Mouse (Mus musculus) brain, embryonic 14.5 days (tissue): ENCODE measurements around the gene 2510009E07Rik. TPM values are rescaled to one million over a fixed set of nuclear protein-coding genes. Genes with fewer than 3 reads are reported as not detected.
A peak's percentile ranks its signal among the peaks of the same experiment; 100 is the strongest.

Experiments used
- DNase-seq: peaks from one replicate; pipeline ENCODE4 v3.0.0-alpha.2; 2011; ENCODE audit warnings: low read depth
- CTCF ChIP-seq: fragments of 200-500 bp; IDR thresholded peaks from 2 replicates; pipeline ENCODE4 v1.5.1; 2012; ENCODE audit warnings: inconsistent platforms, mild to moderate bottlenecking, moderate library complexity, borderline replicate concordance; ENCODE audit not compliant: insufficient read depth, insufficient read length; ENCODE audit errors: extremely low read depth
- POLR2A ChIP-seq: fragments of 200-500 bp; IDR thresholded peaks from 2 replicates; pipeline ENCODE4 v1.6.1; 2012; ENCODE audit warnings: mild to moderate bottlenecking, inconsistent platforms, borderline replicate concordance; ENCODE audit not compliant: poor library complexity, insufficient read depth, insufficient read length, severe bottlenecking; ENCODE audit errors: extremely low read depth
- polyA plus RNA-seq: library from polyadenylated mRNA; depleted of rRNA; stranded (reverse); fragments of >200 nt; gene quantifications from 2 replicates; pipeline ENCODE4 v1.2.3, GENCODE M21; 2012

Gene 2510009E07Rik
- polyA plus RNA-seq, 1 experiment: 57.0 TPM

DNA sequence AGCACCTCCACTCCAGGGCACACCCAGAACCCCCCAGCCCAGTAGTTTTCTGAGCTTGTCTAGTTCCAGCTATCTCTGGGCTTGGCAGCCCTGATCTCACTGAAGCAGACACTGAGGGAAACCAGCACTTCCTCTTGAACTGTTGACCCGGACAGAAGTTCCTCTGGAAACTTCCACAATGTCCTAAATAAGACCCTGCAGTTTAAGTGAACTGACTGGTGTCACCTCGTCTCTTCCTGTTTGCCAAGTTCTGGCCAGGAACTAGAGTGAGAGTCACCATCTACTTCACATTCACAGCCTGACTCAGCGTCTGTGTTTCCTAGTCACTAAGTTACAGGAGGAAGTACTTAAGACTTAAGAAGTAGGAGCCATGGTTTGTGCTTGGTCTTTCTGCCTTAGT is 52.5 kb downstream of the 2510009E07Rik start:
- TF ChIP-seq CTCF: no peak
- no peak for TF ChIP-seq POLR2A

GRCm38 (mm10) chr16:21640766-21641499 is 53.5 kb downstream of the 2510009E07Rik start:
- TF ChIP-seq CTCF (no peak), POLR2A (no peak)

More for the DNA sequence above, 52.5 kb downstream of the 2510009E07Rik start:
- no peak for DNase-seq

DNA sequence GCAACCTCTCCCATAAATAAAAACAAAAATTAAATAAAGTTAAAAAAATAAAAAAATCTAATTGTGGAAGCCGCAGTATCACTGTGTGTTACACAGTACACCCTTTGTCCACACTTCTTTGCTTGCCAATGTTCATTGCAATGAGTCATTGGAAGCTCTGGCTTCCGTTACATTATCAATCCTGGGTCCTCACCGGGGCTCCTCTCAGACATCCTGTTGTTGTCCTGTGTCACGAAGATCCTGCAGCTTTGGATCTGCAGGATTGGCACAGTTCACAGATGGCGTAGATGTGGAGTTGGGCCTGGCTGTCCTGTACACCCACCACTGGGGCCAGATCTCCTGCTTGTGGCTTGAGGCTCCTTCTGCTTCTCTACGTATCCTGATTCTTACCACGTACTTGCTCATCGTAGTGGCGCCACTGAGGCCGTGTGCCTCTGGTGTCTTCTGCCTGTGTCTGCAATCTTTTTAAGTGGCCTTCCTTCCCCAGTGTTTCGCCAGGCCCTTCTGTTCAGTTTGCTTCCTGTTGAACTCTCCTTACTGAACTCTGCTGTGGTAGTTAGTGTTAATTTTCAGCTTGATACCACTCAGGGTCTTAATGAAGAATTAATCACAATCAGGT is 57.2 kb downstream of the 2510009E07Rik start:
- no peak for TF ChIP-seq POLR2A
- no peak for TF ChIP-seq CTCF
- no peak for DNase-seq

More at GRCm38 (mm10) chr16:21640766-21641499, 53.5 kb downstream of the 2510009E07Rik start:
- DNase-seq: no peak

- no peak for DNase-seq
- TF ChIP-seq POLR2A (no peak), CTCF (no peak)
Observed at GRCm38 (mm10) chr16:21636156-21636853, 58.2 kb downstream of the 2510009E07Rik start.

DNA sequence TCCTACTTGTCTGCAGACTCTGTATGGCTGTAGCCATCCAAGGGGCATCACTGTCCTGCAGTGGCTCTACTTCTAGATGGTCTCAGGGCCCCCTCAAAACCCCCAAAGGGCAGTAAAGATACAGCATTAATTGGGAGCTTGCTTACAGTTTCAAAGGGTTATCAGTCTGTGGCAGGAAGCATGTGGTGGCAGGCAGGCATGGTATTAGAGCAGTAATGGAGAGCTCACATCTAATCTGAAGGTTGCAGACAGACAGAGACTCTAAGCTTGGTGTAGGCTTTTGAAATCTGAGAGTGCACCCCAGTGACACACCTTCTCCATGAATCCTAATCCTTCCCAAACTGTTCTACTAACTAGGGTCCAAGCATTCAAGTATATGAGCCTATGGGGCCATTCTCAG is 60.0 kb downstream of the 2510009E07Rik start:
- DNase-seq: no peak
- TF ChIP-seq POLR2A (no peak), CTCF (no peak)

DNA sequence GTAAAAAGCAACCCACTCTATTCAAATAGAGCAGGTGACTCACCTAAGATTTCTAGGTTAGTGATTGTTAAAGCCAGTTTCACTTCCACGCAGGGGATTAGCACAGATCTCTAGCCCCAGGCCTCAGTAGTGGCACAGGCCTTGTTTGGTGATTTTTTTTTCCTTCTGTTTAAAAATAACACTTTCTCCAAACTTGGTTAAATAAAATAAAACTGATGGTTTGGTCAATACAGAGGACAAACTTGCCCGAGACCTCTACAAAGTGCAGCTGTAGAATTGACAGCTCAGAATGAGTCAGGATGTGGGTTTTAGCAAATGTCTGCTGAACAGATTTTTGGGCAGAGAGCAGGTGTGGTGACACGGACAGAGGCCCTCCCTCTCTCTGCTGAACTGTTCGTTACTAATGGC is 62.6 kb downstream of the 2510009E07Rik start:
- DNase-seq: no peak
- TF ChIP-seq CTCF (no peak), POLR2A (no peak)

DNA sequence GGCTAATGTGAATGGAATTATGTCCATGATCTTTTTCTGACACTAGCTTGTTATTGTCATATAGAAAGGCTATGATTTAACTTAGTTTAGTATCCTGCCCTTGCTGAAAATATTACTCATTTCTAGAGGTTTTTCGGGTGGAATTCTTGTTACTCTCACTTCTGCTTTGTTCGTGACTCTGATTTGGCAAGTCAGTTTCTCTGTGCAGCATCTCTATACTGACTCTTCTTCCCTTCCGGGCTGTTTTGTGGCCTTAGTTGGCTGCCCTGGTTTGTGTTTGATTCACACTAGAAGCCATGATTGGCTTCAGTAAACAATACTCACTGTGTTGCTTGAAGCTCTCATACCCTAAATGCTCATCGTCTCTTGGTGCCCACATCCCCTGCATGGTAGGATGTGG is 63.9 kb downstream of the 2510009E07Rik start:
- no peak for TF ChIP-seq CTCF
- no peak for TF ChIP-seq POLR2A
- no peak for DNase-seq

DNA sequence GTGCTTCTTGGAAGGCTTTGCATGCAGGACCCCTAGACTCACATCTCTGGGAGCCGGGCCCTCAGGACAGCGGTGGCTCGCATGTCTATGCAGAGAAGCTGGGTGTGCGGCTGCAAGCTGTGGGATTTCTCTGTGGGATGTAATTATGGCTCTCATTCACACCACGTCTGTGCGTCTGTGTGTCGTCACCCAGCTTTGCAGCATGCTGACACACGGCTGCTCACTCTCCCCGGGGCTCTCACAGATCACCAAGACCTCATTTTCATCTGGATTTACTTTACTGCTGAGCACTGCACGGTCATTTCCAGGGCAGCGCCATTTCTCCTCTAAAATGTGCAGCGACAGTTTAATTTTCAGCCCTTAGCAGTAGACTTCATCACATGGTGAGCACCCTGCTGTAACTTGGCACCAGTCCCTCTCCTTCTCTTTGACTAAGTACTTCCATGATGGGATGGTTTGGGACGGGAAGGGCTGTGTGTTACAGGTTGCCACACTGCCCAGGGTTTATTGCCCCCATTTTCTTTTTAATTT is 66.3 kb downstream of the 2510009E07Rik start:
- TF ChIP-seq CTCF (no peak), POLR2A (no peak)
- DNase-seq: peak; percentile 74

GRCm38 (mm10) chr16:21627248-21627647 is 67.2 kb downstream of the 2510009E07Rik start:
- TF ChIP-seq CTCF: no peak
- no peak for TF ChIP-seq POLR2A
- DNase-seq: no peak

DNA sequence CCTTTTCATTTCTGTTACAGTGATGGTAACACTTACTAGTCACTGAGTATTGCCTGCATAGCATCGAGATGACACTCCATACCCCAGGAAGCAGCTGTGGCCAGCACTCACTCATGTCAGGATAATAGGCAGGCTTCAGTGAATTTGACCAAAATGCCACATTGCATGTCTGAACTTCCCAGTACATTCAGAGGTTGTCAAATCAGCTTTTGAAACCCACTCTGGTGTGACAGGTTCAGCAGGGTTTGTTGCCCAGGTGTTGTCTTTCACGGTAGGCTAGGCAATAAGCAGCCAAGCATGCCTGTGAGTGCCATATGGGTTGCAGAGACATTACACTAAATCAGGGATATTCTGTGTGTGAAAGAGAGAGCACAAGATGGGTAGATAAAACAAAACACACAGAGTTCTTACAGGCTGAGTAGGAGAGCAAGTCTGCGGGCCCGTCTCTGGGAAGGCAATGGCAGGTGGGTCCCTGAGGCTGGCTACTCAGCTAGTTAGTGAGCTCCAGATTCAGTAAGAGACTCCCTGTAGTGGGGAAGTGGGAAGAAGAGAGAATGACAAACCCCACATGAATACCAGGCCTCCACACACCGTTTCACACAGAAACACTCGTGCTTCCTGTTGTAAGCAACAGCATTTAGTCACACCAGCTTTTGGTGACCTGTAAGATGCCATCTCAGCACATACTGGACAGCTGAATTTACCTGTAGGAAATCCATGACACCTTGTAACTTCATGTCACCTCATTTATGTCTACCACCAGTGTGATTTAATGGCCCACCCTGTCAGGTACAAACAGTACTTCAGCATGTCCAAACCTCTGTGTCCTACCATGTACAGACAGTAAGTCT is 68.5 kb downstream of the 2510009E07Rik start:
- DNase-seq: peak; percentile 78
- TF ChIP-seq CTCF: no peak
- TF ChIP-seq POLR2A: no peak
